Mouse (Mus musculus): ENCODE results near the gene Gpx4.
A peak's percentile ranks its signal among the peaks of the same experiment; 100 is the strongest.

Gene Gpx4

DNA sequence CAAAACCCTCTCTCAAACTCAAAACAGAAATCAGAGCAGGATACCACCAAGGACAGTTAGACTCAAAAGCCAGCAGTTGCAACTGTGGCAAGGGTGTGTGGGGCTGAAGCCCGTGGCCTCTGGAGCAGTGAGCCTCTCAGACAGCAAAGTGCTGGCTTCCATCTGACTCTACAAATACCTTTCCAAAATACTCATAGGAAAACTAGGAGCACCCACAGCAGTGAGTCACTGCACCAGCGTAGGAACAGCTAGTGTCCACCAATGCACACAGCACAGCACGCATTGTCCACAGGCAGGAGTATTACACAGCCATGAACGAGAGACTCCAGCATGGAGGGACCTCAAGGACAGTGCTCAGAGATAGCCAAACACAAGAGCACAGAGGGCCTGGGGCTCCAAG lies 29.4 kb downstream of the Gpx4 start:
- no peak for DNase-seq

DNA sequence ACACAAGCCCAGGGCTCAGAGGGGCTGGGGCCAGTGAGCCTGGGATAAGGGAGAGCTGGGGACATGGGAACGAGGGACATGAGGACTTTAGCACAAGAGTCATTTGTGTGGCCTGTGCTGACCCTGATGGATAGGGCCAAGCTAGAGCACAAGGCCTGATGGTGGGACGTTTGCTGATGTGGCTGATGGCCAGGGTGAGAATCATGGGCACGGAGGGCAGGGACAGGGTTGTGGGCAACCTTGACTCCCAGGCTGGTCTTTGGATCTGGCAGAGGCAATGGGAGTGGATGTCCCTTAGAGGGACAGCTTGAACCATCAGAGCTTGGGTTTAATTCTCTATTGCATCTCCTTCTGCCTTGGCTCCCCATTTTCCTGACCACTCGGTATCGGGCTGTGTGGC lies 30.3 kb downstream of the Gpx4 start:
- DNase-seq = no peak

DNA sequence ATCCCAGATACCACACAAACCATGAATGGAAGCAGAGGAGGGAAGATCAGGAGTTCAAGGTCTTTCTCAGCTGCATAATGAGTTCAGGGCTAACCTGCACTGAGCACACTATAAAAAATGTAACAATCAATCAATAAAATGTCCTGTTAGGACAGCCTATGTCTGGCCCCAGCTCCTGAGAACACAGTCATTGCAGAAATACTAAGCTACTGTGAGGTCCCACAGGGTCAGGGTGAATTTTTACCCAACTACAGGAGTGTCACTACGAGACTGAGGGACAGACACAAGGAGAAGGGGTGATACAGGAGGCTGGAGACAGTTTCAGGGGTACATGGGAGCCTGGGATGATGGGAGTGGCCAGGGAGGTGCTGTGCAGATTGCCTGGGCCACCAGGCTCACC lies 31.4 kb downstream of the Gpx4 start:
- no peak for DNase-seq

- no peak for DNase-seq
Observed at GRCm38 (mm10) chr10:80080396-80081070, 33.6 kb downstream of the Gpx4 start.

DNA sequence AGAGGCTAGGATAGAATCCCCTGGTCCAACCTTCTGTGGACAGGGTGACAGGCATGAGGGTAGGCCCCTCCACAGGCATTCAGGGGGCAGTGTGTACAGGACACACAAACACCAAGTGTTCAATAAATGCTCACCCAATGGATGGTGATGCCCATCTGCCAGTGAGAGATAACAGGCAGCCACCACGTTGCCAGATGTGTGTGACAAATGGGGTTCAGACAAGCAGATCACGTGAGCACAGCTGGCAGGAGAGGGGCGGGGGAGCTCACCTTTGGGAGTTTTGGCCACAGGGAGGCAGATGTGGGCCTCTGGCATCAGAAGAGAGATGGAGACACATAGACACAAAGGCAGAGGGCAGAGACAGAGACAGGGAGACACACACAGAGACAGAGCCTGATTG lies 34.1 kb downstream of the Gpx4 start:
- no peak for DNase-seq

- peak; percentile 17 for DNase-seq
Observed at GRCm38 (mm10) chr10:80084817-80085487, 38.0 kb downstream of the Gpx4 start.

DNA sequence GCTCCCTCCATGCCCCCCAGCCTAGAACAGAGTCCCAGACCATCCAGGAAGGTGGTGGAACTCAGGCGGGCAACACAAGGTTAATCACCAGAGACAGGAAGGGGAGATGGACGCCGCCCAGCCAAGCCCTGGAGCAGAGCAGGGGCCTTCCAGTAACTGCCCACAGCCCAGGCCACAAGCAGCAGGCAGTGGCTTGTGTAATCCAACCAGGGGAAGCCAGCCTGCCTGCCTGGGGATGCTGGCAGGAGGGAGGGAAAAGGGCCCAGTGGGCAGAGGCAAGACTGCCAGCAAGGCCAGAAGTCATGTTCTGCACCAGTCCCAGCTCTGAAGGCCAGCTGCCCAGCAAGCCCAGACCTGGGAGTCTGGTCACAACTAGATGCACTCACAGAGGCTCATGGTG lies 39.9 kb downstream of the Gpx4 start:
- DNase-seq = no peak

- DNase-seq = no peak
Observed at GRCm38 (mm10) chr10:80087483-80087882, 40.5 kb downstream of the Gpx4 start.

GRCm38 (mm10) chr10:80089146-80089545 lies 42.2 kb downstream of the Gpx4 start:
- no peak for DNase-seq

DNA sequence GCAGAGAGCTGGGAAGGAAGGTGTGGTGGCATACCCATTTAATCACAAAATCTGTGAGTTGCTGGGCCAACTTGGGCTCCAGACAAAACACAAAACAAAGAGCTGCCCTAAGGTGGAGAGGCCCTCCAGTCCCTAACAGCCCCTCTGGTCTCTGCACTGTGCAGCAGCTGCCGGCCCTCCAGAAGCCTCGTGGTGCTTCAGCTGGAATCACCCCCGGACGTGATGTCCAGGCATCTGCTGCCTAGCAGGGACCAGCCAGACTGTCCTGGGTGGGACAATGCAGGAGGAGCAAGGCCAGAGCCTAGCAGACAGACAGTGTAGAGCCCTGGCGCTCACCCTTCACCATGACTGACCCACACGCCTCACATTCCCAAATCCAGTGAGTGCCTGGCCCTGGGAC lies 44.6 kb downstream of the Gpx4 start:
- no peak for DNase-seq

DNA sequence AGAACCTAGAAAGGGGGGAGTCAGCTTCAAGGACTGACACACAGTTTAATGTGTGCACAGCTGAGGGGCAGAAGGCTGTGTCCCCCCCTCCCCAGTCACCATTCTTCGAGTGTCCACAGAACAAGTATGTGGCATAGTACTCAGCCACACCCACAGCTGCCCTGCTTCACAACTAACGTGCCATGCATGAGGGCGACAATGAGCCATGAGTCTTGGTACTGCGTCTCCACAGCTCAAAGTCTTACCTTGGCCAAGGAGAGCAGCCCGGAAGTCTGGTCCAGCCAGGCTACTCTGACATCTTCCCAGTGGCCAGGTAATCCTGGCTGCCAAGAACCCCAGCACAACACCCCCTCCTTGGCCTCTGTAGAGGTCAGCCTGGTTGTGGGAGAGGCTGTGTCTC lies 45.7 kb downstream of the Gpx4 start:
- DNase-seq = no peak

DNA sequence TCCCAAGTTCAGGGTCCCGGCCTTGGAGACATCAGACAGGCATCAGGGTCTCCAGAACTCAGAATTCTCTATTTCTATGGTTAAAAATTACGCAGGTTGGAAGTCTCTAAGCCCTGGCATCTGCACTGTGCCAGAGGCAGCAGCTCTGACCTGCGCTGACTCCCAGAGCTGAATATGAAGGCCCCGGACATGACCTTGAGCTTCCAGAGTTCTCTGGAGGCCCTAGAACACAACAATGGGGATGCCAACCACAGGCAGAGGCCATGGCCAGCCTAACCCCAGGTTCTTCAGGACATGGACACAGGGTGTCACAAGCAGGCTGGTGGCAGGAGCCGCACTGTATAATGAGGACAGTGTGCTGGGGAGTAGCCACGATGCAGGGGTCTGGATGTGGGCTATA lies 47.1 kb downstream of the Gpx4 start:
- no peak for DNase-seq

DNA sequence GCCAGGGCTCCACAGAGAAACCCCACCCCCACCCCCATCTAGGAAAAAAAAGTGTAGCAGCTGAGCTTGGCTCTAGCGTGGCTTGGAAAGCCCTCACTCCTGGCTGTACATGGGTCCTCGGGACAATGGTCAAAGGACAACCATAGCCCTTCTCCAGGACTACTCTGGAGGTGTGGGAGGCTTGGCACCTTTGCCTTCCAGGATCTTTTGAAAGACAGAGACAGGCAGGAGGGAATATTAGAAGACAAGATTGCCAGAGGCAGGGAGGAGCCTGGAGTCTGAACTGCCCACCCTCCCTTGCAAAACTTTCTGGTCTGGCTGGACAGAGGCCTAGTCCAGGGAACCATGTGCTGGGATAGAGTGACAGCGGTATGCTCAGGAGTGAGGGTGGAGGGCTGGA lies 47.7 kb downstream of the Gpx4 start:
- no peak for DNase-seq

DNA sequence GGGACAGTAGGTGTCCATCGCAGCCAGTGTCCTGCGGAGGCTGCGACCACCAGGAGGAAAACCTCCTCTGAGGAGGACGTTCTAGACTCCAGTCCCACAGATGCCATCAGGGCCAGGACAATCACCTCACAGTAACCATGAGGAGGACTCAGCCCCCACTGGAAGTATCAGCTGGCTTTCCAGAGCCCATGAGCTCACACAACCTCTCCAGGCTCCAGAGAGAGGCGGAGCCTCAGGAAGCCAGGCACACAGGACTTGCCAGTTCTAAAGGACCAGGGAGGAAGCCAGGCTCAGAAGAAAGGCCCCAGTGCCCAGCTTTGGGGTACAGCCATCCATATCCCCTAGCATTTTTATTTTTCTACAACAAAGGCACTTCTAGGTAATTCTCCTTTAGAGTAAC lies 48.6 kb downstream of the Gpx4 start:
- DNase-seq = no peak

DNA sequence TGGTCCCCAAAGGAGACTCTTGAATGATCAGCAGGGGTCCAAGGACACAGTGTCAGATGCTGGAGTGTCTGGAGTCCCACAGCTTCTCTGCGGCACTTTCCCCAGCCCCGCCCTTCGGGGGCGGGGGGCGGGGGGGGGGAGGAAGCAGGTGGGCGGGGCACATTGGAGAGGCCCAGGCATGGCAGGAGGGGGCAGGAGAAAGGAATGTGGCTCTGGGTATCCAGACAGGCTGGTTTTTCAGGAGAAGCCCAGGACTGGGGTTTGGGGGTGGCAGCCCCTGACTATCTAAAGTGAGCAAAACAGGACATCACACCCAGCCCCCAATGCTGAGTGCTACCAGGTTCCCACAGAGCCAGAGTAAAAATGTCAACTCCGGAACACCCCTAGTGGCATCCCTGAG lies 50.3 kb downstream of the Gpx4 start:
- DNase-seq = no peak

DNA sequence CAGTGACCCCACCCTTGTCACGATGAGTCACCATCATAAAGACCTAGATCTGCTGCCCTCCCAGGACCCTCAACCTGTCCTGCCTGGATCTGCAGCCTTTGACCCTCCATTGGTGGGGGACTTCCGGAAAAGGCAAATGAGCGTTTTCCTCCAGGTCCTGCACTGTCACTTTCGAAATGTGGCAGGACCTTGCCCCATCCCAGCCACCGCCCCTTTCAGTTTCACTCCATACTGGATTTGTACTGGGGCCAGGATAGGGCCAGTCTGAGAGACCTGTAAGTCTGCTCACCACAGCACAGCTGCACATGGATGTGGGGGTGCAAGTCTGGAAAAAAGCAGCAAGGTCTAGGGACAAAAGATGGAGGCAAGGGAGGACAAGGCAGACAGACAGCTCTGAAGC lies 51.7 kb downstream of the Gpx4 start:
- no peak for DNase-seq

DNA sequence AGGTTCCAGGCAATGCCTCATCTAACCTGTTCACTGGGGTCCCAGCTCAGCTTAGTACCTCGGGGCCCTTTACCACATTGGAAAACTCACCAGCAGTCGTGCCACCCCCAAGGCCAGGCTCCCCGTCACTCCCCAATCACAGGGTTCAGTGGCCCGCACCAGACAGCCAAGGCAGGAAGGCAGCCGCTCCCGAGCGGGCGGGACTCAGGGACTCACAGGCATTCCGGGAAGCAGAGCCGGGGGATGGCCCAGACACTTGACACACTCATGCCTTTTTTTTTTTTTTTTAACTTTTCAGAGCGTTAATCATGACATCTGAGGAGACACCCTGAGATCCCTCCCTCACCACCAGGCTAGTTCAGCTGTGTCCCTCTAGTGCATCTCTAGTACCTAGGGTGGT lies 54.0 kb downstream of the Gpx4 start:
- DNase-seq = no peak

DNA sequence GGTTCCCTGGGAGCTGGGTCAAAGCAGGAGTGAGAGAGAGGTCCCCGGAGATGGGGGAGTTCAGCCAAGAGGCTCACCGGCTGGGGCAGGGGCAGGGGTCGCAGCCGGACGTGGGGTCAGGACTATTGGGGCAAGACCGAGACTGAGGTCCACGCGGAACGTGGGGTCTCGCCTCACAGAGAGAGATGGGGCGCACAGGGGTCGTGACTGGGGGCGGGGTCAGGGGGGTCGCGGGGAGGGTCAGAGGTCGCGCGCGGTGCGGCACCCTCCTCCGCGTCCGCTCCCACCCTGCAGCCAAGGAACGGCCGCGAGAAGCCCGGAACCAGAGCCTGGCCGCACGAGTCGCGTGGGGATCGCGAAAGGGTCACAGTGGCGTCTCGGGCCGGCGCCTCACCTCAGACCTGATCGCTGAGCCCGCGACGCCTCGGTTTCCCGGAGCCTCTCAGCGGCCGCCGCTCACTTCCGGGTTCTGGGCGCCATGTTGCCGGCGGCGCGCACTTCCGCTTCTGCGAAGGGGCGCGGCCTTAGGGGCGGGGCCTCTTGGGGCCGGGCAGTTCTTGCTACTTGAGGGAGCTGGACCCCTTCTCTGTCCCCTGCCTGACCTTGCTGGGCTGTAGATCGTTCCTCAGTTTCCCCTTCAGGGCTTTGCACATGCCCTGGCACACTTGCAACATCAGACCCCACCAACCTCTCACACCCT lies 55.4 kb downstream of the Gpx4 start:
- DNase-seq = peak; percentile 83

- DNase-seq = no peak
Observed at GRCm38 (mm10) chr10:80103032-80103431, 56.1 kb downstream of the Gpx4 start.

GRCm38 (mm10) chr10:80104181-80104580 lies 57.2 kb downstream of the Gpx4 start:
- DNase-seq = no peak

GRCm38 (mm10) chr10:80105460-80105859 lies 58.5 kb downstream of the Gpx4 start, which contains the start of gene Sbno2:
TSS of gene Sbno2 (minus strand) at chr10:80105571.
- no peak for DNase-seq

- no peak for DNase-seq
Observed at GRCm38 (mm10) chr10:80105926-80106325, 59.0 kb downstream of the Gpx4 start.

Measured in right cerebral cortex, postnatal 25 days (tissue).